Mouse (Mus musculus): ENCODE measurements around the gene Ddx23.

Gene Ddx23

GRCm38 (mm10) chr15:98608784-98609250 is 53.9 kb downstream of the Ddx23 start:
- DNase-seq (ENCODE audit: low read depth, low spot score): no peak

- no peak for DNase-seq (ENCODE audit: low read depth, low spot score)
These were observed 54.5 kb downstream of the Ddx23 start for GRCm38 (mm10) chr15:98608058-98608783.

- no peak for DNase-seq (ENCODE audit: low read depth, low spot score)
These were observed 55.1 kb downstream of the Ddx23 start for GRCm38 (mm10) chr15:98607557-98607956.

GRCm38 (mm10) chr15:98606739-98607138 is 56.0 kb downstream of the Ddx23 start:
- DNase-seq (ENCODE audit: low read depth, low spot score): no peak

GRCm38 (mm10) chr15:98606051-98606536 is 56.6 kb downstream of the Ddx23 start:
- peak; percentile 77 for DNase-seq (ENCODE audit: low read depth, low spot score)

GRCm38 (mm10) chr15:98604041-98604575 is 58.6 kb downstream of the Ddx23 start:
- DNase-seq (ENCODE audit: low read depth, low spot score): no peak

GRCm38 (mm10) chr15:98602921-98603458 is 59.7 kb downstream of the Ddx23 start:
- DNase-seq (ENCODE audit: low read depth, low spot score): no peak

- DNase-seq (ENCODE audit: low read depth, low spot score): no peak
These were observed 60.4 kb downstream of the Ddx23 start for GRCm38 (mm10) chr15:98602191-98602881.

GRCm38 (mm10) chr15:98601832-98602190 is 60.9 kb downstream of the Ddx23 start:
- no peak for DNase-seq (ENCODE audit: low read depth, low spot score)

- no peak for DNase-seq (ENCODE audit: low read depth, low spot score)
These were observed 62.5 kb downstream of the Ddx23 start for GRCm38 (mm10) chr15:98600036-98600709.

- no peak for DNase-seq (ENCODE audit: low read depth, low spot score)
These were observed 66.1 kb downstream of the Ddx23 start for GRCm38 (mm10) chr15:98596609-98597008.
